In genomic region chrX:136170625-136171024, GRCm38 (mm10) we compare ENCODE assay signal across 8 mouse cellular contexts. TPM values are rescaled to one million over a fixed set of nuclear protein-coding genes. Genes with fewer than 3 reads are reported as not detected.
DNase-seq lines count a peak whose midpoint lies in the region; ATAC-seq and TF ChIP-seq lines count a peak whose summit lies in the region.

No protein-coding gene starts in this region.

- H3K9me3 ChIP-seq in lung, postnatal 0 days (ENCODE audit: low read length) = no peaks in the 10 kb centered on the region
- no peaks in the 10 kb centered on the region for H3K9me3 ChIP-seq in forebrain, embryonic 15.5 days
- no peaks in the 10 kb centered on the region for H3K9me3 ChIP-seq in stomach, embryonic 16.5 days (replicated peaks; ENCODE audit: control insufficient read depth, low read length)

- H3K4me1 ChIP-seq in lung, postnatal 0 days (ENCODE audit: insufficient read depth, low read depth, low read length) = no peaks in the 10 kb centered on the region
- peaks cover 4% of the 10 kb centered on the region; the same call in 1 of the 2 replicates for H3K4me1 ChIP-seq in forebrain, embryonic 15.5 days
- H3K4me1 ChIP-seq in stomach, embryonic 16.5 days (ENCODE audit: control insufficient read depth, insufficient read depth, low read length) = no peaks in the 10 kb centered on the region

- TF ChIP-seq CTCF in lung, postnatal 0 days (IDR thresholded peaks at IDR 0.05) = no peak

- no peak overlapping the region for H3K4me3 ChIP-seq in lung, postnatal 0 days (ENCODE audit: low read depth, low read length)
- H3K4me3 ChIP-seq in forebrain, embryonic 15.5 days = peak overlapping the region; percentile 59
- peak overlapping the region; percentile 66 for H3K4me3 ChIP-seq in stomach, embryonic 16.5 days (replicated peaks; ENCODE audit: low read length)

- ATAC-seq in lung, postnatal 0 days = no peak
- ATAC-seq in forebrain, embryonic 15.5 days (replicated peaks) = no peak
- no peak for ATAC-seq in stomach, embryonic 16.5 days (ENCODE audit: insufficient read depth, low FRiP score)
- no peak for ATAC-seq in inflammation-experienced regulatory T-cells, adult 6 months

- no peak overlapping the region for H3K27ac ChIP-seq in lung, postnatal 0 days (ENCODE audit: low read length)
- no peak overlapping the region for H3K27ac ChIP-seq in forebrain, embryonic 15.5 days (replicated peaks)
- peak overlapping the region; percentile 14; the same call in 1 of the 2 replicates for H3K27ac ChIP-seq in stomach, embryonic 16.5 days (ENCODE audit: low read length)

- no peak for TF ChIP-seq EP300 in lung, postnatal 0 days (IDR thresholded peaks at IDR 0.05)

- 43% methylated on average over 10 of the region's 10 CpGs for WGBS in lung, postnatal 0 days
- WGBS in forebrain, embryonic 15.5 days = 64% methylated on average over 10 of the region's 10 CpGs
- WGBS in stomach, embryonic 16.5 days = 42% methylated on average over 10 of the region's 10 CpGs

- no peak for DNase-seq in lung, postnatal 0 days (ENCODE audit: low spot score)
- DNase-seq in lung, postnatal 10 days = no peak
- peak; percentile 48 for DNase-seq in liver
- DNase-seq in urinary bladder, postnatal 25 days (ENCODE audit: low spot score) = no peak
- DNase-seq in lung, postnatal 25 days (ENCODE audit: low spot score) = no peak

- H3K27me3 ChIP-seq in lung, postnatal 0 days (replicated peaks; ENCODE audit: insufficient read depth, low read length) = no peaks in the 10 kb centered on the region
- H3K27me3 ChIP-seq in forebrain, embryonic 15.5 days = no peaks in the 10 kb centered on the region
- H3K27me3 ChIP-seq in stomach, embryonic 16.5 days (ENCODE audit: control insufficient read depth, insufficient read depth, low read length) = no peaks in the 10 kb centered on the region

- H3K4me2 ChIP-seq in lung, postnatal 0 days (replicated peaks; ENCODE audit: low read depth, low read length) = peak overlapping the region; percentile 60; the same call in 1 of the 2 replicates
- H3K4me2 ChIP-seq in forebrain, embryonic 15.5 days (replicated peaks) = peak overlapping the region; percentile 55
- H3K4me2 ChIP-seq in stomach, embryonic 16.5 days (ENCODE audit: low read depth, low read length) = peak overlapping the region; percentile 50

- H3K36me3 ChIP-seq in lung, postnatal 0 days (ENCODE audit: insufficient read depth, low read length) = no peaks in the 10 kb centered on the region
- H3K36me3 ChIP-seq in forebrain, embryonic 15.5 days = no peaks in the 10 kb centered on the region
- no peaks in the 10 kb centered on the region for H3K36me3 ChIP-seq in stomach, embryonic 16.5 days (ENCODE audit: control insufficient read depth, insufficient read depth, low read length)

- no peak overlapping the region for H3K9ac ChIP-seq in lung, postnatal 0 days (replicated peaks; ENCODE audit: low read depth)
- H3K9ac ChIP-seq in forebrain, embryonic 15.5 days (replicated peaks) = no peak overlapping the region
- no peak overlapping the region; the same call in 1 of the 2 replicates for H3K9ac ChIP-seq in stomach, embryonic 16.5 days (ENCODE audit: low read length)

RNA-seq across cellular contexts. Expression of gene Tceal8, which starts 1.5 kb away (rescaled TPM):
- 134 and 185 TPM in 2 replicates for polyA plus RNA-seq in lung, postnatal 0 days (2015; fragmentation: Nextera tagmentation; extraction: Ambion mirVana)
- polyA plus RNA-seq in forebrain, embryonic 15.5 days (2015; fragmentation: Nextera tagmentation; extraction: Ambion mirVana) = 112 and 115 TPM in 2 replicates
- polyA plus RNA-seq in stomach, embryonic 16.5 days (2015; fragmentation: Nextera tagmentation; extraction: Ambion mirVana) = 173 and 201 TPM in 2 replicates
- polyA plus RNA-seq in inflammation-experienced regulatory T-cells, adult 6 months (2017; shearing (Covaris generic)) = 1 to 10 TPM in 1 of 3 experiments, not detected in 2; 1.2 TPM

RNA-seq across cellular contexts. Expression of gene Bex4, which starts 31.8 kb away (rescaled TPM):
- 223 and 297 TPM in 2 replicates for polyA plus RNA-seq in lung, postnatal 0 days (2015; fragmentation: Nextera tagmentation; extraction: Ambion mirVana)
- 138 and 141 TPM in 2 replicates for polyA plus RNA-seq in forebrain, embryonic 15.5 days (2015; fragmentation: Nextera tagmentation; extraction: Ambion mirVana)
- polyA plus RNA-seq in stomach, embryonic 16.5 days (2015; fragmentation: Nextera tagmentation; extraction: Ambion mirVana) = 76.9 and 103 TPM in 2 replicates
- polyA plus RNA-seq in inflammation-experienced regulatory T-cells, adult 6 months (2017; shearing (Covaris generic)) = not detected

RNA-seq across cellular contexts. Expression of gene Tceal5, which starts 33.1 kb away (rescaled TPM):
- 0.97 and 1.1 TPM in 2 replicates for polyA plus RNA-seq in lung, postnatal 0 days (2015; fragmentation: Nextera tagmentation; extraction: Ambion mirVana)
- polyA plus RNA-seq in forebrain, embryonic 15.5 days (2015; fragmentation: Nextera tagmentation; extraction: Ambion mirVana) = 17.5 and 17.7 TPM in 2 replicates
- polyA plus RNA-seq in stomach, embryonic 16.5 days (2015; fragmentation: Nextera tagmentation; extraction: Ambion mirVana) = 4.7 and 7.0 TPM in 2 replicates
- polyA plus RNA-seq in inflammation-experienced regulatory T-cells, adult 6 months (2017; shearing (Covaris generic)) = not detected

RNA-seq across cellular contexts. Expression of gene Tceal7, which starts 44.0 kb away (rescaled TPM):
- 0.17 and 0.43 TPM in 2 replicates for polyA plus RNA-seq in lung, postnatal 0 days (2015; fragmentation: Nextera tagmentation; extraction: Ambion mirVana)
- polyA plus RNA-seq in forebrain, embryonic 15.5 days (2015; fragmentation: Nextera tagmentation; extraction: Ambion mirVana) = 1.3 and 1.4 TPM in 2 replicates
- 2.9 and 94.6 TPM in 2 replicates for polyA plus RNA-seq in stomach, embryonic 16.5 days (2015; fragmentation: Nextera tagmentation; extraction: Ambion mirVana)
- polyA plus RNA-seq in inflammation-experienced regulatory T-cells, adult 6 months (2017; shearing (Covaris generic)) = not detected

RNA-seq across cellular contexts. Expression of gene Bex1, which starts 44.7 kb away (rescaled TPM):
- 16.7 and 17.1 TPM in 2 replicates for polyA plus RNA-seq in lung, postnatal 0 days (2015; fragmentation: Nextera tagmentation; extraction: Ambion mirVana)
- polyA plus RNA-seq in forebrain, embryonic 15.5 days (2015; fragmentation: Nextera tagmentation; extraction: Ambion mirVana) = 199 and 201 TPM in 2 replicates
- 54.8 and 84.5 TPM in 2 replicates for polyA plus RNA-seq in stomach, embryonic 16.5 days (2015; fragmentation: Nextera tagmentation; extraction: Ambion mirVana)
- not detected for polyA plus RNA-seq in inflammation-experienced regulatory T-cells, adult 6 months (2017; shearing (Covaris generic))

Comparison
In these comparisons a context has a peak if more than half of its experiments do, and no peak if none do; other contexts are left out.
1. RNA of gene Tceal8, which starts 1.5 kb away (polyA plus RNA-seq): 173 to 201 TPM in stomach, embryonic 16.5 days, 134 to 185 TPM in lung, postnatal 0 days and 112 to 115 TPM in forebrain, embryonic 15.5 days; 1.2 TPM in inflammation-experienced regulatory T-cells, adult 6 months; every median in the first group is over 10 times any median in the second.
2. RNA of gene Bex4, which starts 31.8 kb away (polyA plus RNA-seq): 223 to 297 TPM in lung, postnatal 0 days, 138 to 141 TPM in forebrain, embryonic 15.5 days and 76.9 to 103 TPM in stomach, embryonic 16.5 days; not detected in inflammation-experienced regulatory T-cells, adult 6 months; every median in the first group is over 10 times any median in the second.
3. Peak in every context shown above with its lines, with median percentiles within 50 percentile points of each other: H3K4me2 ChIP-seq.